Mouse (Mus musculus): ENCODE results near the gene Ssb.

Gene Ssb

GRCm38 (mm10) chr2:69861485-69862091 is at the start of gene Ssb:
Ssb (plus strand) TSS chr2:69861562.
- peak; percentile 92 for DNase-seq

- no peak for DNase-seq
Observed at GRCm38 (mm10) chr2:69816575-69816974, 44.8 kb upstream of the Ssb start.

GRCm38 (mm10) chr2:69818350-69819085 is 42.8 kb upstream of the Ssb start:
- DNase-seq: no peak

DNA sequence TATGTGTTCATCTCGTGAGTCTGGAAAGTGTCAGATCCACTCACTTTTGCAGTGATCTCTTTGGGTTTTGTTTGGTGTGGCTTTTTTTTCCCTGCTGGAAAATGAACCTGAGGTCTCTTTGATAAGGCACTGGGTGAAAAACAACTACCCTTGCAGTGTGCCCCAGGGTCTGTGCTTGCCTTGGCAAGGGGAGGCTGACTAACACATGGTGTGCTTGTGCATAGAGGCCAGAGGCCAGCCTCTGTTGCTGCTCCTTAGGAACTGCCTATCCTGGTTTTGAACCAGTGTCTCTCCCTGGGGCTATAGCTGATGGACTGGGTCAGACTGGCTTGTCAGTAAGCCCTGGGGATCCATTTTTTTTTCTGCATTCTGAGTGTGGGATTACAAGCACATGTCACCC is 41.2 kb upstream of the Ssb start:
- no peak for DNase-seq

- DNase-seq: no peak
Observed at GRCm38 (mm10) chr2:69821711-69822110, 39.7 kb upstream of the Ssb start, which contains the start of gene Klhl23. Klhl23 (plus strand) TSS chr2:69821944.

- peak; percentile 68 for DNase-seq
Observed at GRCm38 (mm10) chr2:69822361-69823128, 38.8 kb upstream of the Ssb start.

DNA sequence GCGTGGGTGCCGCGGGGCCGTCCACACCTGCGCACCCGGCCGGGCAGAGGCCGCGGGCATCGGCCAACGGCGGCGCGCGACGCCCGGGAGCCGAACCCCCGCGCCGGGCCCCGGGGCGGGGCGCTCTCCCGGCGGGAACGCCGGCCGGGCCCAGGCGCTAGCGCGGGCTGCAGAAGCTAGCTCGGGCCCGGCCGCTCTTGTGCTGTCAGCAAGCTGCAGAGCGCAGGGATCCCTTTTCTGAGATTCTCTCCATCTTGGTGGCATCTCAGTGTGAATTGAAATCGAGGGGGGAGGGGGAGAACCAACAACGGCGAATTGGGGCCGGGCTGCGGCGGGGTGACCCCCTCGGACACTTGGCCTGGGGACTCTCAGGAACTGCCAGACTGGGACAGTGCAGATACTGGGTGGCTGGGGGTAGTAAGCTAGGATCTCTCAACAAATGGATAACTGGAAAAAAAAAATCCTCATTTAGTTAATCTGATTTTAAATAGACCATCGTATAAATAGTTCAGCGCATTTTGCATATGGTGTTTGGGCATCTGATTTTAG is 38.2 kb upstream of the Ssb start:
- DNase-seq: no peak

GRCm38 (mm10) chr2:69825898-69826297 is 35.5 kb upstream of the Ssb start:
- peak; percentile 44 for DNase-seq

DNA sequence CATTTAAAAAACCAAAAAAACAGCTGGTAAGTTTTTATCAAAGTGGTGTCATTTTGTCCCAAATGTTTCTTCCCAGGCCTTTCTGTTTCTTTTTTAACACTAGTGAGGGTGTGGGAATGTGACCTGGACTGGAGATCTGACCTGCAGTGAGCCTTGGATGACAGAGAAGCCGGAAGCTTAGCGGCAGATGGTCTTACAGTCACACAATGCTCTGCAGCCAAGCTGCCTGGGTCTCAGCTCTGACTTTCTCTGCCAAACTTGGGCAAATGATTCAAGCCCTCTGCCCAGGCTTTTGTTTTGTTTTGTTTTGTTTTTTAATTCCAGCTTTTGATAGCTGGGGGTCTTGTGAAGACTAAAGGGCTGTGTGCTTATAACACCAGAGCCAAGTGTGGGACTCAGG is 35.0 kb upstream of the Ssb start:
- DNase-seq: peak; percentile 82

DNA sequence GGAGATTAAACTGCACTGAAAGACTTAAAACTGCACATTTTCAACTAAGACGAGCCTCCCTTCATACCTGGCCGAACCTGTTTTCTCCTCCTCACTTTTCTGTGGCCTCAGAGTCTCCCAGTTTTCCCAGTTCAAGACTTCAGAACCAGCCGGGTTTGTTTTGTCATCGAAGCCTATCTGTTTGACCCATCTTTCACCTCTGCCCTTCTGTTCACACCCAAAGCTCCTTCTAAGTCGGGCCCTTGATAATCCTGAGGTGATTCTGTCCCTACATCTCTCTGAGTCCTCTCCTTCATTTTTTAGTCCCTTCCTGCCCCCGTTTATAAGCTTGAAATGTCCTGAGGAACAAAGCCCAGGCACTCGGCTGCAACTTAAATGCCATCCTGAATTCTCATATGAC is 33.3 kb upstream of the Ssb start:
- no peak for DNase-seq

DNA sequence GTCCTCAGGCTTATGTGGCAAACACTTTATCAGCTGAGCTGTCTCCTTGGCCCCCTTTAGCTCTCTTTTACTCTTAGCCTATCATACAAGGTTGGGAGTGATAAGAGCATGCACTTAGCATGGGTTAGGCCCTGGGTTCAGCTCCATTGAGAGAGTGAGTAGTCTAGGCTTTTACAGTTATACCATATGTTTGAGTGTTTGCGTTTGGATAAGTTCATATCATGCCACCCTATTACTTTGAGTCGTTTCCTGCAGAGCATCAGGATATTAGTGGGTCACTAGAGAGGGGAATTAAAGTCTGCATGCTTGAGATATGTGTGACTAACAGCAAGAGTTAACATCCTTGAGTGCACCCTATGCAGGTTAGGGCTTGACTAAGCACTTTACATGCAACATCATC is 31.7 kb upstream of the Ssb start:
- no peak for DNase-seq

- no peak for DNase-seq
Observed at GRCm38 (mm10) chr2:69830116-69830515, 31.2 kb upstream of the Ssb start.

DNA sequence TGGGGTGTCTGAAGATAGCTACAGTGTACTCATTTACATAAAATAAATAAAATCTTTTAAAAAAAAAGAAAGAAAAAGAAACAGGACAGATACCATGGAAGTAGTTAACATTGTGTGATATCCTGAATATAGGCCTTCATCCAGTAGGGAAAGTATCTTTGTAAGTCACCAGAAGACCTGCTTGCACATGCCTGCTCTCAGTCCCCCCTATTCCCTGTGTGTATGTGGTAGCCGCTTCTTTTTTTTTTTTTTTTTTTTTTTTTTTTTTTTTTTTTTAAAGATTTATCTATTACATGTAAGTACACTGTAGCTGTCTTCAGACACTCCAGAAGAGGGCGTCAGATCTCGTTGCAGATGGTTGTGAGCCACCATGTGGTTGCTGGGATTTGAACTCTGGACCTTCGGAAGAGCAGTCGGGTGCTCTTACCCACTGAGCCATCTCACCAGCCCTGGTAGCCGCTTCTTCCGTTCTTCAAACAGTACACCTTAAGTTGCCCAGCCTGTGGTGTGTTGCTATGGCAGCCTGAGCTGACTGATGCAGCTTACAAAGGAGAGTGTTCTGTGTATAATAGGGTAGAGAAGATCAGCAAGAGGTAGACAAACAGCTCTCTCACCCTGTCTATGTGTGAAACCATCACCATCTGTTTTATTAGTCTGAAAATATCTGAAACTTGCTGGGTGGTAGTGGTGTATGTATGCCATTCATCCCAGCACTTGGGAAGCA is 24.0 kb upstream of the Ssb start:
- DNase-seq: no peak

GRCm38 (mm10) chr2:69837996-69838395 is 23.4 kb upstream of the Ssb start:
- no peak for DNase-seq

- DNase-seq: no peak
Observed at GRCm38 (mm10) chr2:69838707-69839106, 22.7 kb upstream of the Ssb start.

DNA sequence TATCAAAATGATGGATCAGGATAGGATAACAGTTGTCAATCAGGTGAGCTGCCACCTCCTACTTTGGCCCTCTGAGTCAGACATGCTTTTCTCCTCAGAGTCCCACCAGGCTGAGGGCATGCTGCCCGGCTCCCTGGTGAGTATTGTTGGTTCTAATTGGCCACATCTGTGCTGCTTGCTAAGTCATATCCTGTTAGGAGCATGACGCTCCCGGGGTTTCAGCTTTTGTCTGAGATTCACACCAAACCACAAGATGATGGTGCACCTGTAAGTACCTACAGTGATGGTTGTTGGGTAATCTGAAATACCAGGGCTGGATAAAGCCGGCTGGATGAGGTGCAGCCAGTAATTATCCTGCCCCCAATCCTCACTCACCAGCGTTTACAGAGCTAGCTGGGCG is 21.1 kb upstream of the Ssb start:
- DNase-seq: no peak

GRCm38 (mm10) chr2:69849215-69849614 is 12.1 kb upstream of the Ssb start:
- no peak for DNase-seq

DNA sequence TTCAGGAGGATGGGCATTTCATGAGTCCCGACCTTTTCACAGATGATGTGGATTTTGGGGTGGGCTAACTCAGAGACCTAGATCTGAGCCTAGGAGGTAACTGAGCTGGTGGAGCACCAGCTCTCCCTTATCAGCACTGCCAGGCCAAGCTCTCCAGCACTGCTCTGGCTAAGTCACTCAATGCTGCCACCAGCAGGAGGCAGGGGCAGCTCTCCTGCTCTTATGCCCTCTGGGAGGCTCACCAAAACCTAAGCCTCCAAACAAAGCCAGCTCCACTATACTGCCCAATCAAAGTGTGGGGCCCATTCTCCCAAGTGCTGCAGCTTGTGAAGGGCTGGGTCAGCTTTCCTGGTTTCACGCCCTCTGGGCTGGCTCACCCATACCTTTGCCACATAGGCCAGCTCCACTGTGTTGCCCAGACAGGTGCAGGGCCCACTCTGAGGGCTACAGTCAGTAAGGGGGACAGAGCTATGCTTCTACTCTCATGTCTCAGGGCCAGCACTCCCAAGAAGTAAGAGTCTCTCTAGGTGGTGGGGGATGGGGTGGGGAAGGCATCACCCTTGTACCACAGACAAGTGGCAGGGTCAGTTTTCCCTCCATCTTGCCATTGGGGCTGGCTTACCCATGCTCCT is 9.8 kb upstream of the Ssb start:
- DNase-seq: no peak

GRCm38 (mm10) chr2:69856392-69856791 is 5.0 kb upstream of the Ssb start:
- no peak for DNase-seq

DNA sequence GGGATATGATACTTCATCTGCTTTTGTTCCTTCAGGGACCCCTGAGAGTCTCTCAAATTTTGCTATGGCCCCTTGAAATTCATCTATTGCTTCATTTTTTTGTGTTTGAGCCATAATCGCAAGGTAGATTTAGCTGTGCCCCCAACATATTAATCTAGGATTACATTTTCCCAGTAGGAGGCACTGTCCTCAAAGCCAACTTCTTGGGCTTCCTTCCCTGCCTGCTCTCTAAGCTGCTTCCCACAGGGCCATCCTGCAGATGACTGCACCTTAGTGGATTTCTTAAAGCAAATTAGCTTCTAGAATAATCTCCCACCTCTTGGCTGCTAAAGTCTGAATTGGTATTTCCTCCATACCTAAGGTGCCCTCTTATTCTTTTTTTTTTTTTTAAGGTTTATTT is 3.5 kb upstream of the Ssb start:
- no peak for DNase-seq

GRCm38 (mm10) chr2:69860972-69861452 is 350 bp upstream of the Ssb start:
- peak; percentile 56 for DNase-seq

DNA sequence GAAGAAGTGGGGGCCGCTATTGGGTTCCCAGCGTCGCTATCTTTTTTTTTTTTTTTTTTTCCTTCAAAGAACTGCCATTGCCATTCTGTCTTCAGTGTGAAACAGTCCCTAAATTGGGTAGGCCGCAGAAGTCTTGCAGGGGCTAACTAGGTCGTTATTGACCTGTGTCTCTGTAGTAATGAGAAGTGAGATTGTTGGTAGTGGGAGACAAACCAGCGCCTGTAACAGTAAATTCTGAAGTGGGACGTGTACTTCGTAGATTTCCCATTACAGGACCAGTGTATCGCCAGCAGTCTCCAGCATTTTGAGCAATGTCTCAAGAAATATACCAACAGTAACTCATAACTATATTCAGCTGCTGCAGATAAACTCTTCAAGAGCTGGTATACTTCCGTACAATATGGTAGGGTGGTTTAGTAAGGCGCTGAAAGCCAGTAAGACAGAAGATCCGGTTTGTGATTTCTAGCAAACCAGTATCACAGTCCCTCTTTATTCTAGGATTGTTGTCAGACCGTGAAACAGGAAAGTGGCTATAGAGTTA is 825 bp downstream of the Ssb start:
- no peak for DNase-seq

Data from cerebellum, adult 9-11 months (tissue).